Mouse (Mus musculus): ENCODE results near the gene Smco2.

DNA sequence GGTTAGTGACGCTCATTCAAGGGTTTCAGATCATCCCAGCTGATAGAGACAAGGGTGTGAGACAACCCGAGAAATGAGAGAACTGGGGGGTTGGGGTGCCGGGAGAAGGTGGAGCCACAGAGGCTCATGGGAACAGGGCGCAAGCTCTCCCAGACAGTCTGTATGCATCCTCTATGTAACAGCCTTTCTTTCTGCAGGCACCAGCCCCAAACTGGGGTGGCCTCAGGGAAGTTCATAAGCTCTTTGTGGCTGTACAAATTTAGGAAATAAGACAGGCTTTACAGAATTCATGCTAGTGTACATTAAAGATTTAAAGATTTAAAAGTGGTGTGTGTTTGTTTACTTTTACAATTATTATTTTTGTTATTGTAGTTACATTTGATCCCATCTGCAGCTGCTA, 30.4 kb downstream of the Smco2 start:
- TF ChIP-seq CTCF (IDR thresholded peaks at IDR 0.05 in 2 of 3, conservative IDR thresholded peaks at IDR 0.05 in 1 of 3; ENCODE audit: control insufficient read depth in 1 of 3, insufficient read depth in 1 of 3, low read depth in 2 of 3, low read length in 3 of 3, poor library complexity in 1 of 3, severe bottlenecking in 1 of 3) (no peak), ZMIZ1 (IDR thresholded peaks at IDR 0.05; ENCODE audit: low read depth, low read length) (no peak), NRF1 (IDR thresholded peaks at IDR 0.05; ENCODE audit: insufficient read depth, low read depth, low read length, poor library complexity, severe bottlenecking) (no peak), POLR2A (IDR thresholded peaks at IDR 0.05; ENCODE audit: control insufficient read depth in 1 of 2, insufficient read depth in 1 of 2, low read depth in 1 of 2, low read length in 2 of 2, poor library complexity in 1 of 2) (no peak), NELFE (IDR thresholded peaks at IDR 0.05; ENCODE audit: low read depth, low read length) (no peak), MAFK (IDR thresholded peaks at IDR 0.05; ENCODE audit: borderline replicate concordance, low read depth, low read length) (no peak)
